Mouse (Mus musculus) adrenal gland, postnatal 14 days (tissue): ENCODE measurements at regions not wholly inside any gene's neighbourhood (a gene's known extent, or its start where the extent isn't known, plus 50 kb on each side); places are given as distances from the start of the nearest gene placed in this dataset.
"Not testable (repeated sequence)": the region's sequence is repeated elsewhere in the genome, so short reads cannot be mapped to it uniquely, and the experiment has no call there.

Source experiments
- DNase-seq: peaks from one replicate; pipeline ENCODE4 v3.0.0; 2021; ENCODE audit warnings: mixed read lengths

DNA sequence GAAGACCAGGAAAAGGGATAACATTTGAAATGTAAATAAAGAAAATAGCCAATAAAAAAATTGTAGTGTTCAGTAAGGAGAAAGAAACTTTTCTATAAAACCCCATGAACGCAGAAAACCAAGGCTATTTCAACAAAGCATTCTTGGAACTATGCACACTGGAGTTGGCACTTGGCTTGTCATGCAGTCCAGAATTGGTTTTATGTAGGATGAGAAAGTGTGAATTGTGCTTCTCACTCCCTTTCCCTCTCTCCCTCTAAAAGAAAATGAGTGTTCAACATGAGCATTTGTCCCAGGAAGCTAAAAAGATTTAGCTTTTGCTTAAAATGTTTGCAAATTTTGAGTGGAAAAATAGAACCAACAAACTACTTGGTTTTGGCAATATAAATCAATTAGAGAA is 841.6 kb upstream of the Adam24 start:
- no peak for DNase-seq

DNA sequence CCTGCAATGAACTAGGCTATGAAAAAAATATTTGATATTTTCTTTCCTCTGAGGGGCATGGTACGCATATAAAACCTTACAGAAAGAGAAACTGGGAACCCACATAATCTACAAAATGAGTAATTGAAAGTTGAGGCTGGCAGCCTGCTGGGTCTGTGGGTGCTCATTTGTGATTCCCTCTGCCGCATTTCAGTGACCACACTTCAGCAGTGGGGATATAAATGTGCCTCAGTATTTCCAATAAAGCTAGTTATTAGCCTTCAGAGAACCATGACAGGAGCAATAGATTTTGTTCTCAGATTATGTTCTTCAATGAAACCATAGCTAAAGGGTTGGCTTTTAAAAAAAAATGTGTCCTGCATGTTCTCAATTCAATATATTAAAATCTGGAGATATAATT is 828.0 kb upstream of the Adam24 start:
- no peak for DNase-seq

DNA sequence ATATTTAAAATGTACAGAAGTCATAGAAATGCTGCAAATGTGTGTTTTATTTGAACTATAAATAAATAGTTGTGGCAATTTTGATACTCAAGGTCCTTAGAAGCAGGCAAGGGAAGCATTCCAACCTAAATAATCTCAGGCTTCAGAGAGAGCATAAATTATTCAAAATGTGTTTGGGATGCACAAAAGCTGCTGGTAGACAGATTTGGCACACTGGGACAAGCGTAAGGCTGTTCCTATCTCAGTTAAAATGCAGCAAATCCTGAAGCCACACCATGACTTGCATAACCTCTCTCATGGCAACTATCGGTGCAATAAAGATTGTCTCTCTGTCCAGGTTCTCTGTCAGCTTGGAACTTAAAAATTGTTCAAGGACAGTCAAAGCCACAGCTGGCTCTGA is 812.3 kb upstream of the Adam24 start:
- no peak for DNase-seq

DNA sequence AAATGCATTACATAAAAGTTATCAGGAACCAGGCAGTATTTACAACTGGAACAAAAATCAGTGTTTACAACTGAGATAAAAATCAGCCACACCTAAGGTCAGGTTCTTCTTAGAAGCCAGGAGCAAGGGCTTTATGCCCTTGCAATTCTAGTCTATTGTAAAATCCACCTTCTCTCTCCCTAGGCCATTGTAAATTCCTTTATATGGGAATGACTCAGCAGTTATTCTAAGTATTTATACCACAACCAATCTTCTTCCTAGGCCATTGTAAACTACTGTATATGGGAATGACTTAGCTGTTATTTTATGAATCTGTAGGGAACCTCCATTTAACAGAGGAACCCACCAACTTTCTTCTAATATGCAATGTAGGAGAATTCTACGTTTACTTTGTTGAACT is 772.6 kb upstream of the Adam24 start:
- DNase-seq = no peak

DNA sequence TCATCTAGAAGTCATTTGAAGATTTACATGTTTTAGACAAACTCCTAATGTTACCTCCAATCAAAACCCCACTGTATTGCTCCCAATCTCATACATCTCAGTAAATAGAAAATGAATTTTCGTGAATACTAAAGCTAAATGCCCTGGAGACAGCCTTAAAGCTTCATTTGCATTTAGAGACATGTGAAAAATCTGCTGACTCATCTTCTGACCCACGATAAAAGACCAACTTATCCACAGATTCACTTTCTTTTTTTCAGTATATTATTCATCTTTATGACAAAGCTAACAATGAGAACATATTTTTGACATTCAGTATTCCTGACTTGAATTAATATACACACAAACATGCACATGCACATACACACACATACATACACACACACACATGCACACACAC is 762.0 kb upstream of the Adam24 start:
- DNase-seq = no peak

DNA sequence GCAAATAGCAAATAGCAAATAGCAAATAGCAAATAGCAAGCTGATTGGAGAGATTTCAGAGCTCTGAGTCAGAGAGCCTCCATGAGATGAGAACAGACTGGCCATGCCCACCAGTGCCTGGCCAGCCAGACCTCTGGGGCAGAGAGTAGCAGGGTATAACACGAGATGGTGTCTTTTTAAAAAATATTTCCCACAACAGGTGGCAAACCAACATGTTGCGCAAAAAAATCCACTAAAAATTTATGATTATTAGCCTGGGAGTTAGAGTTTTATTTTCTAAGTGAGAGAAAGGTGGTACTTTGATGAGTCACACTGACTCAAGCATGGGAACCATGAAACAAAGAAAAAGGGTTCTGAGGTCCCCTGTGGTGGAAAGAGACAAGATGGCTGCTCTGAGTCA is 753.5 kb upstream of the Adam24 start:
- no peak for DNase-seq

DNA sequence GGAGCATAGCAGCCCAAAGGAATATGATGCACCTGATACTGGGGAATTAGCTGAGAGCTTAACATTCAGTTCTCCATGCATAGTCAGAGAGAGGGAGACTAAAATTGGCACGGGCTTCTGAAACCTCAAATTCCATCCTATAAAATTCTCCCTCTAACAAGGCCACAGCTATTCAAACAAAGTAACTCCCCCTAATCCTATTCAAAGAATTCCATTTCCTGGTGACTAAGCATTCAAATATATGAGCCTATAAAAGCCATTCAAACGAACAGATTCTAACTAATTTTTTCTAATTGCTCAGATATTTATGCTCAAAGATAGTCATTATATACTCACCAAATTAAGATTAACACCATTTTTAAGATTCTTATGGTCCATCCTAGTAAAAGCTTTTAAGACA is 751.1 kb upstream of the Adam24 start:
- no peak for DNase-seq

DNA sequence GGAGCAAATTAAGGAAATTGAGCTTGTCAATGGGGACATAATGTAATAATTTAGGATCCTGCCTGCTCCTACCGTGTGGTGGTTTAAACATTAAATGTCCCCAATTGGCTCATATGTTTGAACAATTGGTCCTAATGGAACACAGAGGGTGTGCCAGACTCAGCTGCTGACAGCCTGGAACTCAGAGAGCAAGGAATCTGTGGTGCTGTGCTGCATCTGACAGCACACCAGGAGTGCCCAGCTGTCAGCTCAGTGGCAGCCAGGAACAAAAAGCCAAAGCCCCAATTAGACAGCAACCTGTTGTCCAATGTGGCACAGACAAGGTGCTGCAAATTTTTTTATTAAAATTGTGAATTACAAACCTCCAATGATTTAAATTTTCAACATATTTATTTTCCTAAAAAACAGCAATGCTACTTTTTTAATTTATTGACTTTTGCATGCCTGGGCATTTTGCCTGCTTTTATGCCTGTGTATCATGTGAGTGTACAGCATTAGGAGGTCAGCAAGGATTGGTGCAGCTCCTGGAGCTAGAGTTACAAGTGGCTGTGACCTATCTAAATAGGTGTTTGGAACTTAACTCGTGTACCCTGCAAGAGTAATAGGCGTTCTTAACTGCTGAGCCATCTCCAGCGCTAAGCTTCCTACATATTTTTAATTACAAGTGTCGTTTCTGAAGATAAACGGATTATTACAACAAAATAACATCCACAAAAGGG is 724.5 kb upstream of the Adam24 start:
- no peak for DNase-seq

DNA sequence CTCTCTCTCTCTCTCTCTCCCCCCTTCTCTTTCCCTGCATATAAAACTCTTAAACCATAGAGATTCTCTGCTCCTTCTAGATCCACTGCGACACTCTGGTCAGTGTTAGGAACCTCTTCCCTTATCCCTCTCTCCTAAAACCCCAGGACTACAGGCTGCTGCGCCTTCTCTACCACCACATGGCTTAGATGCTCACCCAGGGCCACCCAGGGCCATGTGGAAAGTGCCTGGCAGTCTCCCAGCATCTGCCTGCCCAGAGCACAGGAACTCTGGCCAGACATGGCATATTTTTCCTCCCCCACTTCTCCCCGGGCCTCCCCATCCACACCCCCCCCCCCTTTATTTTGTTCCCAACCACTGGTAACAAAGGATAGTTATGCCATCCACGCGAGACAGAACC is 720.4 kb upstream of the Adam24 start:
- DNase-seq = peak; percentile 4

DNA sequence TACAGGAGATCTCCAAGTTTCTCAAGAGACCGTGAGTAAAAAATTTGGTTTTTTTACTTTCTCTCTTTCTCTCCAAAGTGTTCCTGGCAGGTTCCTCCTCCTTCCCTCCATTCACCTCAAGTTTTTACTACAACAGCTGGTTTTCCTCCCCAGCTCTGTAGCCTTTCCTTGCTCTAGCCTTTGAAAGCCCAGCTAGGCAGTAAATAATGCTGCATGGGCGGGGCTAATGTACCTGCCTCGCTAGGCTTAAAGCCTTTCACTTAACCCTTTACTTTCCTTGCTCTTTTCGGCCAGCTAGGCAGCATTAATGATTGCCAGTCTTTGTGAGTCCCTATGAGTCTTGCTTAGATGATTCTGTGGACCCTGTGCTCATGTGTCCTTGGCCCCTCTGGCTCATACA is 720.0 kb upstream of the Adam24 start:
- DNase-seq = no peak

DNA sequence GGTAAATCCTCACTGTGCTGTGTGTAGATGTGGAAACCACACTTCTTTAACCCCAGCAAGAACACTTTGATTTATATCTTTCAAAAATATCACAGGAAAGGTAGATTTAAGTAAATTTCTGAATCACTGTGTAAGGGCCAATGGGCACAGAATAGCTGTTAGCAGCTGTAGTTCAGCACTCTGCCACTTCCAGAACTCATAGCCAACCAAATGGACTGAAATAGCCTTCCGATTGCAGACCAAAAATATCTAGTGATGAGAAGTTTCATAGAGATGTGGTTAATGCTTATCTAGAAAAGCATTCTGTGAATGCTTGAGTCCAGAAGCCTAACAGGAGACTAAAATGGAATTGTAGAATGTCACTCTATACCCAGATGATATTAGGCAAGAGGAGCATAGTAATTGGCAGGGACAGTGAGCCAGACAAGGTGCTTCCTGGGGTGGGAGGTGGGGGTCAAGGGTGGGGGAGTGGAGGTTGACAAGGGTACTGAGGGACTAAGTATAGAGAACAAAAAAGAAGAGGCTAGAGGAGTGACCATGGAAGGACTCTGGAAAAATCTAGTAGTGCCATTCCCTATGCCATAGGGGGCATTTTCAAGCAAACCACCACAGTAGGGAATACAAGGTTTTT is 669.6 kb upstream of the Adam24 start:
- no peak for DNase-seq

DNA sequence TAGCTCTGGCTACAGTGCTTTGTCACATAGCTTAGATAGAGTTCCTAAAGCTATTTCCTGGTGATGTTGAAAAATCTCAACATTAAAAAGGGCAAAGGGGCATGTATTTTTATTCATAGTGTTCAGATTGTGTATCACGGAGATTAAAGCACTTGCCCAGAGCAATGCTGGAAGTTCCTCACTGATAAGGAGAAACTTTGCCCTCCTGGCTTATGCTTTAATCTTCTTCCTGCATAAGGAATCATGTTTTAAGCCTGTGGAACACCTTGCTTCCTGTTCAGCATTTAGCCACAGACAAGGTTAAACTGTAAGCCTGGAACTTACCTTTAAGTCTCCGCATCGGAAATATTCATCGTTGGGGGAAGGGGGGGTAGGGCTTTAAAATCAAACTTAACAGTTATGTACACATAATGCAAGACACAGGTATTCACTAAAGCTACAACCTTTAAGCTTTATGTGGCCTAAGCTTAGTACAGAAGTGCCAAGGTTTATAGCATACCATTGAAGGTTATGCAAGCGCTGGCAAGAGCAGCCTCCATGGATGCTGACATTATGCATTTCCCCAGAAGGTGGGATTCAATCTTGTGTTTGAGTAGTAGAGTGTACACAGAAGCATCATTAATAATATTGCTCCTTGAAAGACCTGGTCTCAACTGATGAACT is 655.5 kb upstream of the Adam24 start:
- DNase-seq = no peak

DNA sequence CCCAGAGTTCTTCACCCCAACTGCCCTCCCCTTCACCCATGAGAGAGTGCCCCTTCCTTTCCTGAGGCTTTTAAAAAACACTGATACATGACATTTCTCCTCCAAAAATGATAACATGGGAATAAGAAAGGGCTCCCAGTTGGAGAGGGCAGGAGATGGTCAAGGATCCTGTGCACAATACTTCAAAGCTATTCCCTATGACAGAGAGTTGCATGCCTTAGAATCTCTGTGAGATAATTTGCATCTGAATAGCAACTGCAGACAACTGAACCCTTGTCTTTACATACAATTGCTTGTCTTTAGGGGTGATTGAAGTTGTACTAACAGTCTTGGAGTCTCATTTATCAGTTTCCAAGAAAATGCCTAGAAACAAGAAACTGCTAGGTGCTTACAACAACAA is 610.7 kb upstream of the Adam24 start:
- no peak for DNase-seq

DNA sequence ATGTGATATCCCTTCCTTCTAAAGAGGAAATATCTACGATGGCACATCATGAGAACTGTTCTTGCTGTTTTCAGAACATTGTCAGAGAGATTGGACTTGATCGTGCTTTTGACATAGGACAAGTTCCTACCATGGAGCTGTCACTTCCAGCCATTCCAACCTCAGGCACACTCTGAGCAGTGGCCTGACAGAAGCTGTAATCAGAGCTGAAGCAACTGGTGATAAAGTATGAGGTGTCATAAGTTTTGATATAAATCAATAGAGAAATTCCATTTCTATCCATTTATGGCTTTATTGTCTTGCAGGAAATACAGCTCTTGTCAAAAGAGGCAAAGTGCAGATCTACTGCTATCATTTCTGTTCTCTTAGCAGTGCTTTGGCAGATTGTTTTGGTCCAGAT is 603.7 kb upstream of the Adam24 start:
- no peak for DNase-seq

DNA sequence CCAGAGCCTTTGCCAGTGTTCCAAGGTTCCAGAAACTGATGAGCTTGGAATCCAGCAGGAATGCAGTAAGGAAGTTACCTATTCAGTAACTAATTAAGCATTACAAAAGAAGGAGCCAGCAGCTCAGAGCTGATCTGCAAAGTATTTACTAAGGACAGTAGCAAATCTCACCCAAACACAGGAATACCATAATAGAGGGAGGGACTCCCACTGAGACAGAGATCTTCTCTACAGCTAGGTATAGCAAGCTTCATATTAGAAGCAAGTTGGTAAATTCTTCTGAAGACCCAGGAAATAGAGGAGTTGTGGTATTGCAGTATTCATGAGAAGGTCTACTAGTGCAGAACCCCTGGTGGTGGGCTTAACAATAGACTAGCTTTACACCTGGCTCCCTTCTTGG is 593.9 kb upstream of the Adam24 start:
- DNase-seq = not testable (repeated sequence)

DNA sequence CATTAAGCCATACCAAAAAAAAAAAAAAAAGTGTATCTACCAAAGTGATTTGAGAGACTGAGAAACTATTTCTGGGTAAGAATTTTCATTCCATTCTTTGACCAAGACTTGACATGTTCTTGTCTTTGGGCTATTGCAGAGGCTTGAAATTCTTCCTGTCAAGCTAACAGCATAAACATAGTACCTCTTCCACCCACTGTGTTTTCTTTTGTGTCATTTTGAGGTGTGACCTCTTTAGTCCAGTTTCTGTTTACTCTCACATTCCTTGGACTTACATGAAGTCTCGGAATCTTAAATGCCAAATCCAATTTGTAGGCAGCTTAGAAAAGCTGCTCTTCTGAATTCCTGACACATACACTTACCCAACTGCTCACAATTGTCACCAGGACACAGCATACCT is 590.7 kb upstream of the Adam24 start:
- no peak for DNase-seq

DNA sequence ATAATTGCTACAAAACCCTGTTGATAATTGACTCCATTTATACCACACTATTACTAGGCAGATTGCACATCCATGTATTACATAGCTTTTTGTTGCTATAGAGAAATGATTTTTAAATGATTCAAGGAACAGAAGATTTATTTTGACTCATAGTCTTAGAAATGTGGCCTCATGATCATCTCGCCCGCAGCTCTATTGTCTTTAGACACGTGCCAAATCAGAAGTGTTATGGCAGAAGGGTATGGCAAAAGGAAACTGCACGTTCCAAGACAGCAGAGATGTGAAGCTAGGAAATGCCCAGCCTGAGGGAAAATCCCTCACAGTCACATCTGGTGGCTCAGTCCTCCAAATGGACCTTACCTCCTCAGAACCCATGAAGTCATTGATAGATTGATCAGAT is 585.5 kb upstream of the Adam24 start:
- DNase-seq = no peak

DNA sequence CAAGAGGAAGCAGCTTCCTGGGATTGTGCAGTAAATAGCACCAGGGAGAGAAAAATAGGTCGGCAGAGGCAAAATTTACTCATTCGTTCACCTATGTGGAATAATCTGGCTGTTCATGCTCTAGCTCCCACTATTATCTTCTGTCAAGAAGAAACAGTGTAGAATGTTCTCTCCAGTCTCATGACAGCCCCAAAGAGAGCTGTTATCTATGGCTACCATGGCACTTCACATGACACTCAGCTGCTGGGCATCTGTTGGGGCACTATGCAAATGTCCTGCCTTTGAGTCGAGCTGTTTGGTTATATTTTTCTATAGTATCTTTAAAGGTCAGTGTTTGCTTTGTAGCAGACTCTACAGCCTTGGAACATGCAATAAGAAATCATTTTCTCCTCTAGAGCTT is 550.5 kb upstream of the Adam24 start:
- DNase-seq = no peak

DNA sequence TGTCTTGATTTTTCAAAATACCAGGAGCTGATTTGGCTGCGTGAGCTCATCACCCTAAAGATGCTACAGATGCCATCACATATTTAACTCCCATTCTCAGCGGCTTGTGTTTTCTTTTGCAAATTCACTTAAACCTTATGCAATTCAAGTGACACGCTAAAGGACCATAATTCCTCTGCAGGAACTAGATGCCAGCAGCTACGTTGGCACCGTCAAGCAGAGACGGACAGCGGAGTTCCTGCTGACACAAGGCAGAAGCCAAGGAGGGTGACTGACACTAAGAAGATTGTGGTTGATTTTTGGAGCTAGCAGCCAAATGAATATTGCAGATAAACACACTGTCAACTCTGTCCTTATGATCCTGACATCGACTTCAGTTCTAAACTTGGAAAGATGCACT is 547.7 kb upstream of the Adam24 start:
- DNase-seq = no peak

DNA sequence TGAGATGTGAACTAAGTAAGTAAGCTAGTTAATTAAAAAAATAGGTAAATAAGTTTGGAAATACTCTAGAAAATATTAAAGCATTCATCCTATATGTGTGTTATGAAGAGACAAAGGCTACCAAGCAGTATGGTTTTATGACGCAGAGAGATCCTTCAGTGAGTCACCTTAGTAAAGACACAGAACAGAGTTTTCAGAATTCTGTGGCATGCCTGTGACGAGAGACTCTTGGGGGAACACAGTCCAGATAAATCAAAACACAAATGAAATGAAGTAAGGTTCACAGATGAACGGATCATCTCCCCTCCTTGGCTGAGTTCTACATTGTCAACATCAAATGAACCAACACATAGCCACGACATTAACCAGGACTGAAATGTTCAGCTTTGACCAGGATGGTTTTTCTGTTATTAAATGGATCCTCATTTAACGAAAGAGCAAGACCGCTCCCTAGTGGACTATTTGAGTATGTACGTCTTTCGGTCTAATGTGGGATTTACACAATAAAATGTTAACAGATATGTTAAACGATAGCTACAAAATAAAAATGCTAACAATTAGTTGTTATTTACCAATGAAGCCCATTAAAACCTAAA is 542.1 kb upstream of the Adam24 start:
- DNase-seq = peak; percentile 7

DNA sequence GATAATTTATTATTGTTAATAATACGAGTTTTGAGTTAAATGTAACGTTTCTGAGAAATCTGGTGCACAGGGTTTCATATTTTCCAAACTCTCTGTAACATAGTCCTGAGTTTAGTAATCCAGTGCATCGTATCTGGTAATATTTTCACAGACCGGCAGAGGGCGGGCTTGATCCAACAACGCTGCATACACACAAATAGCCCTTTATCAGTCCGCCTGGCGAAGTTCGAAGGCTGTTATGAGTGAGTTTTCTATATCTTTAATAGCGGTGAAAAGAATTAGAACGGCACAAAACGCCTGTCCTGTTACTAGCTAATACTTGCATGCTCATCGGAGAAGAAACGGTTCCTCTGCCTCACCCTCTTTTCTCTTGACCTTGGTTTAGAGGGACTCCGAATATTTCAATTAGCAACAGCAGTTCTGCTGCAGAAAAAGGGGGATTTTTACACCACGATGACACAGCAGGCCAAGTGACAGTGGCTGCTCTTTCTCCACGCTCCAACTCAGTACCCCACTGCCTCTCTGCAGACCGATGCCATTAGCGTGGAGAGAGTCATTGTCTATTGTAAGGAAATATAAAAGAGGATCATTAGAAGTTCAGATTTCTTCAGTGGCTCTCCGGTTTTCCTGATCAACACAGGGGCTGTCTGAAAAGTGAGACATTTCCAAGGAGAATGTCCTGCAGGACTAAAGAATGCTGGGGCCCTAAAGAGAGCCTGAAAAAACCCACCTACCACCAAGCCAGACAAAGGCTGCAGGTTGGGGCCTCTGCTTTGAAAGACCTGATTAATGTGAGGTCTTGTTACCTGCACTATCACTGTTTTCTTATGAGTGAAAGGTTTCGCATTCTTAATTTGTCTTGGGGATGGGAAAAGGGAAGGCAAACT is 523.7 kb upstream of the Adam24 start:
- DNase-seq = peak; percentile 73

DNA sequence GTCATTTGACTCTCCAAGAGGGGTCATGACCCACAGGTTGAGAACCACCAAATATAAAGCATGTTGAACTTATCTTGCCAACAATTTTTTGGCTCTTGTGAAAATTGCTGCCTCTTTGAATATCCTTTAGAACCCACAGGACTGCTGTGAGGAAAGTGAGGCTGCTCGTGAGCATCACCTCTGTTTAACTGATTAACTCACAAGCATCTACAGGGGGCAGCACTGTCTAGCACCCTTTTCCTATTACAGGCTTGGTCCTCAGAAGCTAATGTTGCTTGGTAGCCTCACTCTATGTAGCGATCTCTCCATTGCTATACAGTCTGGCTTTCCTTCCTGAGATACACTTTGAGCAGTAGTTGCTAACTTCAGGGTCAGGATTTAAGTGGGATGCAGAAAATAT is 522.4 kb upstream of the Adam24 start:
- no peak for DNase-seq
